Mouse (Mus musculus) lung, postnatal 10 days (tissue): Measurements from ENCODE around the gene Gnptab.

Source experiments
- DNase-seq: peaks from one replicate; pipeline ENCODE4 v3.0.0; 2021

The Gnptab gene

DNA sequence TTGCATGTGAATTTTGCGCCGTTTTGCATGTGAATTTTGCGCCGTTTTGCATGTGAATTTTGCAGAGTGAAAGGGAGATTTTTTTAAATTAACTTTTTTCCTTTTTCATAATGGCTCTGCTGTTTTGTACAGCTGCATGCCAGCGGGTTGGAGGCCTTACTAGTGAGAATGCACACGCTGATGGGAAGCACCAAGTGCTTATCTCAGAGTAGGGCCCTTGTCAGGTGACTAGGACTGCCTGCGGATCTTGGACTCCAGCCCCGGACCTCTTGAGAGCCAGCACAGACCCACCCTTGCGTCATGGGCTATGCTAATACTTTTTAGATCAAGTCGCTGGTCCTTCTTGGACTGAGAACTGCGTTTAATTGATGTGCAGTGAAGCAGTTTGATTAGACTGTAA is 1.1 kb downstream of the Gnptab start:
- peak; percentile 76 for DNase-seq

DNA sequence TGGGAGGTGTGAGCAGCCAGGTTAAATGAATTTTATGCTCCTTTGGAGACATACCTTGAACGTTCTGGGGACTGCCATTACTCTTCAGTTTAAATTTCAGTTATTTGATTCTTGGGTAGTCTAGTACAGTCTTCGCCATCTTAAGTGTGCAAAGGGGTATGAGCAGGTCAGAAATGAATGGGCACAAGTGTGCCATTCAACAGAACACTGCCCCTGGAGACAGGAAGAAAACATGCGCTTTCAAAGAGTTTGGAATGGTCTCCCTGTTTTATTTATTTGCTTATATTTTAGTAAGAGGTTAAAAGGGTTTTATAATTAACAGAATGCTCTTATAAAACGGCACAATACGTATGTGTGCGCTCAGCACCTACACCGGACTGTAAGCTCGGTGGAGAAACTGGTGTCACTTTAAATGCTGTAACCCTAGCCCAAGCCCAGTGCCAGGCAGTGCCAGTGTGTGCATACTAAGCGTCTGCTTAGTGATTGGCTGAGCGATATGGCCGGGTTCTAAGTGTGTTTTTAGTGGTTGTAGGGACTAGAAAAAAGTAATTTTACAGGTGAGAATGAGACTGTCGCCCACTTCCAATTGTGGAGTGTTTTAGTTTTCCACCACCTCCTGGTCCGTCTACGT is 1.6 kb downstream of the Gnptab start:
- no peak for DNase-seq

DNA sequence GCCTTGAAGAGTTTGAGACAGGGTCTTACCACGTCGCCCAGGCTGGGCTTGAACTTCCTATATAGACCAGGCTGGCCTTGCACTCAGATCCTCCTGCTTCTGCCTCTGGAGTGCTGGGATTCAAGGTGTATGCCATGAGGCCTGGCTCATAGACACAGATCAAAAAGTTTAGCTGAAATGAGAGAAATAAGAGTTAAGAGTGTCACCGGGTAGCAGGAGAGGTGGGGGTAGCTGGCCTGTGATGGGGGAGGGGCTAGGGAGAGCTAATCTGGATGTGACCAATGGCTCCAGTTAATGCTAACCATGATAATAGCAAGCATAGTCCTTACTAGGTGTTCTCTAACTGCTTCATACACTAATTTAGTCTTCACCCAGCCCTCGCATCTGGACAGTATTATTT is 2.4 kb downstream of the Gnptab start:
- DNase-seq = no peak

DNA sequence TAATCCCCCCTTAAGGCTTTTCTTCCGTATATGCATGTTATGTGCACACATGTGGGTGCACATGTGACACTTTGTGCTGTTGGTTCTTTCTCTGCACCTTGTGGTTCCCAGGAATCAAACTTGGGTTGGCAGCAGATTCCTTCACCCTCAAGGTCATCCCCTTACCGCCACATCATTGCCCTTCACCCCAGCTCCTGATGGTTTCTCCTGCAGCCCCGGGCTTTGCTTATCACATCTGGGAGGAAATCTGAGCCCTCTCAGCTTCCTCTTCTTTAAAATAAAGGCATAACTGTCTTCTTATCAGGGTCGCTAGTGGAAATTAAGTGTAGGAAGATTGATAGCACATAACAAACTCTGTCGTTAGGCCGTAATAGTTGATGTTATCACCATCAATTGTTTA is 3.1 kb downstream of the Gnptab start:
- no peak for DNase-seq

DNA sequence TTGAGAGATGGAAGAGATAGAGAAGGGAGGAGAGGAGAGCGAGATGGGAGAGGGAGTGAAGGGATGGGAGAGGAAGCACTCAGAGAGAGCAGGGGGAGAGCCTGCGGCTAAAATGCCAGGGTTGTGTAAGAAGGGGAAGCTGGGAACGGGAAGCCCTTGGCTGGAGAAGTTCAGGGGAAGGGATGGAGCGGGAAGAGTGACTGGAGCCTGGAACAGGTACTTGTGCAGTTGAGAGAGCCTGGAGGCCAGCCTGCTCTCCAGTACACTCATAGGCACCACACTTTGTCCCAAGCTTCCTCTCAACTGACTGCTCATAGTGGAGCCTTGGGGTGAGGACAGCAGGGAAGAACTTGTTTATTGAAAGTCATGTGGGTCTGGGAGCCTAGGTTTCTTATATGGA is 4.5 kb downstream of the Gnptab start:
- no peak for DNase-seq

DNA sequence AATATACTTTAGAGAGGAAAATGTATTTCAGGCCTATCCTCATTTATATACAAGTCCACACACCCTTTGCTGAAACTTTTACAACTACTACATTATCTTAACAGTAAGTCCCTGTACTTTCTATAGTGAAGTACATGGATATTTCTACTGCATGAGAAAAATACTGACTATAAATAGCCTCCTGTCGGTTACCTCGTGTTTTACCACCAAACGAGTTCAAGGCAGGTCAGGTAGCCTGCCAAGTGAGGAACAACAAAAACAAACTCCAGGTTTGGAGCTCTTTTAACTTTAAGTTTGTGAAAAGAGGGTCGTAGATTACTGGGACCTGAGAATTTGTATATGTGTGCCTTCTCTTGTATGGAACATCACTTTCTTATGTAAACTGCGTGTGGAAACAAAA is 5.1 kb downstream of the Gnptab start:
- no peak for DNase-seq

DNA sequence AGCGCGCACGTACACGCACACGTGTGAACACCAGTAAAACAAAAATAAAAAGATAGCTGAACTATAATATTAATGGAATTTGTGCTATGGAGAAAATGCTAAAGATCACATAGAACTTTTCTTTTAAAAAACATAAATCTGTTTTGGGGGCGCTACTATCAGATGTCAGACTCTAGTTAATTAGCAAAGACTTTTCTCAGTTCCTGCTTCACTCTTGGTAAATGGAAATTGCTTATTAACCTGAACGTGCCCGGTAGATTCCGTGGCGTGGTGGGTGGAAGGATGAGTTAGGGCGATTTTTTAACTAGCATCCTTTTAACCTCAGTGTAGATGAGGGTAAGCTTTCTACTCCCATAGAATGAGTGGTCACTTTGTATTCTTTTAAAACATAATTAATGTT is 6.4 kb downstream of the Gnptab start:
- no peak for DNase-seq

DNA sequence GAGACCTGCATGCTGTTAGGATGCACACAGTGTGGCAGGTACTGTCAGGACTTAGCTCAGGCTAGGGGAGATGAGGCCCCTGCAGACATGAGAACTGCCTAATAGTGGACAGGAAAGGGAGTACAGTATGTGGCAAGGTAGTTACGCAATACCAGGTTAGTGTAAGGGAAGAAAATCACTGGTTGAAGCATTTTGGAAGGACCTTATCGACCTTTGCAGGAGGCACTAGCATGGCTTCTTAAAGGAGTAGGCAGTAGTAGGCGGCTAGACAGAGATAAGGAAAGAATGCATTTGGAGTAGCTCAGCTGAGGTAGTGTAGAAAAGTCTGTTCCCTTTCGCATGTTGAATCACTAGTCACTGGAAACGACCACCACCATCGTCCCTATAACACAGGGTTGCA is 6.8 kb downstream of the Gnptab start:
- DNase-seq = no peak

DNA sequence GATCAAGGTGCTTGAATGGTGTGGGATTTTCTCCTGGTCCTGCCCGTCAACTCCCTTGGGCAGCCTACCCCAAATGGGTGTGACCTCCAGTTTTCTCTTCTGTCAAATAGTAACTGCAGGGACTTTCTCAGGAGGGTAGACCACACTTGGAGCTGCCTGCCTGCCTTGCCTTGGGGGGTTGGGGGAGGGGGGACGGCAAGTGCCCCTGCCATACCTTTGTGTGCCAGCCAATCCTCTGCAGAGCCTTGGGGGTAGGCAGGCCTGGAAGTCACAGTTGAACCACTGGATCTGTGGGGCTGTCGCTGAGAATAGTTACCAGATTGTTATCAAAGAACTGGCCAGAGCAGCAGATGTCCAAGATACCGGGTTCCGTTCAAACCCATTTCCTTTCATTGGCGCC is 7.3 kb downstream of the Gnptab start:
- no peak for DNase-seq

DNA sequence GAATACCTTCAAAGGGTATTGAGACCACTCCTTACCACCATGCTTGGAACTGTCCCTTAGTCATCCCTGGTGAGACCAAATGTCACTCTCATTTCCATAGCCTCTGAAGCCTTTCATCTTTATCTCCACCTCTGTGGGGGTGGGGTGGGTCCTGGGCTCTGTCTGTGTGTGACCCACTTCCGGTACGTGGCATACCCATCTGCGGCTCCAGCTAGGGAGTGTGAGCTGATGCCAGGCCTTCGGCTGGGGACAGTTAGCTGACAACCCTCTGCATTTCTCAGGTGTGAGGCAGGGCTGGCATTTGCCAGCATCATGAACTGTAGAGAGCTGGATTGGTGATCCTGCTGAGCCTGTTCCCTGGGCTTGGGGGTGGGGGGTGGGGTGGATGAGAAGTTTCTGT is 10.6 kb downstream of the Gnptab start:
- no peak for DNase-seq

DNA sequence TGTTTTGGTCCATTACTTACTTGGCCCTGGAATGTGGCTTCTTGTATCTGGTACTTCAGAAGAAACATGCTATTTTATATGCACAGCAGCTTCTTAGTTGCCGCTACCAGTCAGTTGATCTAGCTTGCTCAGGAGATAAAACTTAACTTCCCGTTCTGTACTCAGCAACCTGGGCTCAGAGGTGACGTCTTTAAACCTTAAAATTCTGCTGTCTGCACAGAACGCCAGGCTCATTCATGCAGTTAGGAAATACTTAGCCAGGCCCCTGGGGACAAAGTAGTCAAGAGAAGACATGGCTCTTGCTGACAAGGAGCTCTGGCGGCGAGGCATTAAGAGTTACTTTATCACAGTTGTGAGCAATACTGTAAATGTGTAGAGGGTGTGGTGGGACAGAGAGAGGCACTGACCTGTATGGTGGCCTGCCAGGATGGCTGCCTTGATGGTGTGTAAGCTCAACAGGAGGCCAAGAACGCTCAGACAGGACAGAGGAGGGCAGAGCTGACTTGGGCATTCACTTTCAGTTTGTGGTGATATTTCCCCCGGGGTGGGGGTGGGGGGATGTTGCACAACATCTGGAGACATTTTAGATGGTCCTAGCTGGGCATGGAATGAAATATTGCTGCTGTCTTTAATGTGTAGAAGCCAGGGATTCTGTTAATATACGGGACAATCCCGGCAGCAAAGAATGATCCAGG is 11.3 kb downstream of the Gnptab start:
- no peak for DNase-seq

DNA sequence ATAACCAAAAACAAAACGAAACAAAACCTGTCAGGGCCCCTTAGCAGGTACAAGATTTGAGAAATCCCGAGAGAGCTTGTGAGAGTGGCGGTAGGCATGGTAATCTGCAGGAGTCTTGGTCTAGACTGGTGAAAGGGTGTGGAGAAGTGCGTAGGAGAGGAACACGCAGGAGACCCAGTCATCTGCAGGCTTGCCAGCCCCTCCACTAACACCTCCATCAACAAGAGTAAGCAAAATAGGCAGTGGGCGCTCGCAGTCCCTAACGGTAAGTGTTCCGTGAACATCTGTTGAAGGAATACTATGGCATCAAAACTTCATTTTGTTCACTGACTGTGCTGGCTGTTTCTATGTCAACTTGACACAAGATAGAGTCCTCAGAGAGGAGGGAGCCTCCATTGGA is 12.6 kb downstream of the Gnptab start:
- no peak for DNase-seq

DNA sequence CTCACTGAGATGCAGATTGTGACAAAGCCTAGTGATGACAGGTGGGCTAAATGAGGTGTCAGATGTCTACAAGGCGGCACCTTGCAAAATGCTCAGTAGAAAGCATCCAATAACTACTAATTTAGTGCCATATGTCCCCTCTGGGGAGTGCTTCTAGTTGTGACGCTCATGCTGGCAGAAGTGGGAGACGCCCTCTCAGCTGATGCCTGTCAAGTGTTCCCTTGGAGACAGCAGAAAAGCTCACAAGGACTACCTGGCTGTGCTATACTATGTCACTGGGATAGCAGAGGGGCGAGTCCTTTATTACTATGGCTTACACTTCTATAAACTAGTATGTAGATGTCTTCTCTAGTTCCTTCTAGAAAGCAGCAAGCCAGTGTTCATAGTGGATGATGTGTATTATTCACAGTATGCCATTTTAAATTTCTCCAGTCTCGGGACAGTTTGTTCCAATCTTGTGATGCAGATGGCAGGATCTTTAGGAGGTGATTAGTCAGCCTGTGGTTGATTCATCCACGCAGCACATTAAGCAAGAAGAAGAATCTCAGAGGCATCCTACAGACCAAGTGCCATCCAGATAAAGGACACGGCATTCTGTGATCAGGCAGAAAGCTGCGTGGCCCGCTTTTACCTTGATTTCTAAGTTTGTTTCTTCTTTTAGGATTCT is 13.4 kb downstream of the Gnptab start:
- DNase-seq = no peak

DNA sequence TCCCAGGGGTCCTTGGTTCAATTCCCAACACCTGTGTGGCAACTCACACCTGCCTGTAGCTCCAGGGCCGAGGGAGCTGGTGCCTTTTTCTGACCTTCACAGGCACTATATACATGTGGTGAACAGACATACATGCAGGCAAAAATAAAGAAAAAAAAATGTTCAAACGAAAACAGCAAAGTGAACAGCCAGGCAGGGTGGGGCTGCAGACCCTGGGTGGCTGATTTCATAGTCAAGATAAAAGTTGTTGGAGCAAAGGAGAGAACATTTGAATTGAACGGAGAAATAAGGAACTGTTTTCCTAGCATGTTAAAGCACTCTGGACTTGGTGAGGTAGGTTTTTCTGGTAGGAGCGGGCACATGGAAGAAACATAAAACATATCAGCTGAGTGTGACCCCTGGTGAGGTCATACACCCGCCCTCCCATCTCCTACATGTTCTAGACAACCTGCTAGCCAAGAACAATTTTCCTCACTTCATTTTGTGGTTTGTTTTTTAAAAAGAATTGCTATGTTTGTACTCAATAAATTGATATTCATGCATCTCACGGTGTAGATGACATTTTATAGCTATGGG is 19.8 kb downstream of the Gnptab start:
- no peak for DNase-seq

DNA sequence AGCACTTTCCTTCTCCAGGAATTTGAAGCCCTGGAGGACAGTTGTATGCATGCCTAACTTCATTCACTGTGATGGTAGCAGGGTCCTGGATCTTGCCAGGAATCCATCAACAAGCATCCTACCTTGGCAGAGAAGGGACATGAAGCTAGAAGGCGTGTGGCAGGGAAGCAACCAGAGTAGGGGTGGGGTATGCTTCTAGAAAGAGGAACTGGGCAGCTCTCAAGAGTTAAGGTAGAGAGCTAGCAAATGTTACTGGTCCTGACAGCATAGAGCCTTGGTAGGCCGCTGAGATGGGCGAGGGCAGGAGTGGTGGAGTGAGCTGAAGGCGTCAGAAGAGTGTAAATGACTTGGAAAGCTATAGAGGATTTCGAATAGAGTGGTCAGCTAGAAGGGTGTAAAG is 20.3 kb downstream of the Gnptab start:
- no peak for DNase-seq

DNA sequence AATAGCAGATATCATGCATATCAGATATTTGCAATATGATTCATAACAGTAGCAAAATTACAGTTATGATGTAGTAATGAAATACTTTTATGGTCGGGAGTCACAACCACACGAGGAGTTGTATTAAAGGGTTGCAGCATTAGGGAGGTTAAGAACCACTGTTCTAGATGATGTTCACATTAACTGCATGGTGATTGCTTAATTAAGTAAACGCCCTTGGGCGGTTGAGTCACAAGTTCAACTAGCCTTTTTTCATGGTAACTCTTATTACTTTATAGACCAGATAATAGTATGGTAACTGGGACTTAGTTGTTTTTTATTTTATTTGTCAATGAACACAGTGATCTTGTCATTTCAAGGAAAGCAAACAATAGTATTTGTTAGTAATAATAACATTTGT is 24.1 kb downstream of the Gnptab start:
- DNase-seq = no peak

DNA sequence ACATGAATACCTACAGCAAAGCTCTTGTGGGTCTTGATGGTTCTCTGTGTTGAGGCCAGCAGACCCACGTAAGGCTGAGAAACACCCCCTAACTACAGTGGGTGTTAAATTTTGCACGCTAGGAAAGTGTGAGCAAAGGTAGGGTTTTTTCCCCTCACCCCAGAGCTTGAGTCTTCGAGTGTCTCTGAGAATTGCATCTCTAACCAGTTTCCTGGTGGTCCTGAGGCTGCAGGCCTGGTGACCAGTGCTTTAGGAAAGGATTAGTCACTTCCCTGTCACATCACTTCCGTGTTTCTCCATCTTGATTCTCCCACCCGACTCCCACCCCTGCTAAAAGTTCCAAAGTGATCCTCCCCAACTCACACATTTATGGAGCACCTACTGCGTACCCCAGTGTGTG is 25.3 kb downstream of the Gnptab start:
- DNase-seq = no peak

DNA sequence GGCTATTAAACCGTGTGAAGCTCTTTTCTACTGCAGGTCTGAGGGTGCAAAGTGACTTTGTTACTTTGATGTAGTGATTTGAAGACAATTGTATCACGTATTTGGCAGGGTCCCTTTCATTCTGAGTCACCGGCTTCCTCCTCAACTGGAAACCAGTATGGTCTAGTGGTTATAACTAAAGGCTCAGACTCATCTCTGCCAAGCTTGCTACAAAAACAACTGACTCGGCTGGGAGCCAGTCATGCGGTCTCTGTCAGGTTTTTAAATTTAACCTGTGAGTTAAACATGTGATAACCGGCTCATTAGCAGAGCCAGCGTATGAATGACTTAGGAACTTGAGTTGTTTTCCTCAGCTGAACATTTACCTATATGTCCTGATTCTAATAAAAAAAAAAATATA is 26.9 kb downstream of the Gnptab start:
- no peak for DNase-seq

DNA sequence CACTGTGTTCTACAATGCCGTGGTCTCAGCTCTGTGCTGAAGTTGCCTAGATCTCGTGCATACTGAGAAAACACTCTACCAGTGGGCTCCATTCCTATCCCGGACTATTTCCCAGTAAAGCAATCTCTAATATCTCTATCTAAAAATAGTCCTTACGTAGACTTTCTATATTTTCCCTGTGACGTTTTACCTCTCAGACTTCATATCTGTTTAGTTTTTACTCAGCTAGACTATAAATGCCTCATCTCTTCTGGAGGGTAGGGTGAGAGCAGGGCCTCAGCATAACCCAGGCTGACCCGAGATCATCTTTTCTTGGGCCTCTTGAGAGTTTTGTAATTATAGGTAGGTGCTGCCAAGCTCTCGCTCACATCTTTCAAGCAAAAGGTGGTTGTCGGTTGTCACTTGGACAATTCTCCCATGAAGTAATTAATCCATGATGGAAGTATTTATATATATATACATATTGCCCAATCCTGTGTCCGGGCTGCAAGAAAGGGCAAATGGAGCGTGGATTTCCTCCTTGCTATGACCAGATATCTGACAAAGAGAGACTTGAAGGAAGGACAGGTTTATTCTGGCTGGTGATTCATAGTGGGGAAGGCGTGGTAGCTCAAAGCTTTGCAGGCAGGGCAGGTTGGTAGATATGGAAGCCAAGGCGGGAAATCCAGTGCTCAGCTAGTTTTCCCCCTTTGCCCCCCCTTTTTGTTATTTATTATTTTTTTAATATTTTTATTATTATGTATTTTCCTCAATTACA is 29.1 kb downstream of the Gnptab start:
- DNase-seq = no peak

DNA sequence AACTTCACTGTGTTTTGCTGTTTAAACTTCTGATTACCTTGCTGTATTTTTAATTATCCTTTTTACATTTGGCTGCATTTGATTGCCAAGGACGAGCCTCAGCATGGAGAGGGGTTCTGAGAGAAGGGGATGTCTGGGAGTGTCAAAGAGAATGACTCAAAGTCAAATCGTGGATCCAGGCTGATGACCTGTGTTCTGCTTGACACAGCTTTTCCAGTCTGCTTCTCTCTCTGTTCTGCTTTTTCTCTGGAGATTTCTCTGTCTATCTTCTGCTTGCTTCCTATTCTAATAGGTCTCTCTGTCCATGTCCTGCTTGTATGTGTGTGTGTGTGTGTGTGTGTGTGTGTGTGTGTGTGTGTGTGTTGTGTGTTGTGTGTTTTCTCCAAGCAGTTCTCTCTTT is 30.8 kb downstream of the Gnptab start:
- no peak for DNase-seq

DNA sequence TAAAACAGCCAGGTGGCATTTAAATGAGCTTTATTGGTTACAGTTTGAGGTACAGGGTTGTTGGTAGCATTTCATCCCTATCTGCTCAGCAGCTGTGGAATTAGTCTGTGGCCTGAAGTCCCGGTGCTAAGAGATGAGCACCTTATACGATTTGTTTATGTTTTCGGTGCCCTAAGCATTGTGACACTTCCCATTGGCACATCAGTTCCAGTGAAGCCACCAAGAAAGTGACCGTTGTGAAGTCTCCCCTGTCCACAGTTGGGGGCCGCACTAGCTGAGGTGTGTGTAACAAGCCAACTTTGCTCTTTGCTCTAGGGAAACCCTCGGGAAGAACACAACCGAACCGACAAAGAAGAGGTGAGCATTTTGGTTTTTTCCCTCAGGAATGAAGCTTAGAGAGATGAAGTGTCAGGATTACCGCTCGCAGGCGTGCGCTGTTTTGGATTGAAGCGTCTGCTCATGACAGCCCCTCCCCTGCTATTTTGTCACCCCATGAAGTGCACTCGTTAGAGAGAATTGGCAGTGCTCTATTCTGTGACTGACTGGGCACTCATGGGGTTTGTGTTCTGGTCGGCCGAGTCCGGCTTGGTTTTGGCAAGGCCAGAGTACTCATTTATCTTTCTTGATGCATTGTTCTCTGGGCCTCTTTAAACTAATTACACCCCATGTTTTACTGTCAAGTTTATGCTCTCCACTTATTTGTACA is 33.5 kb downstream of the Gnptab start:
- DNase-seq = no peak

DNA sequence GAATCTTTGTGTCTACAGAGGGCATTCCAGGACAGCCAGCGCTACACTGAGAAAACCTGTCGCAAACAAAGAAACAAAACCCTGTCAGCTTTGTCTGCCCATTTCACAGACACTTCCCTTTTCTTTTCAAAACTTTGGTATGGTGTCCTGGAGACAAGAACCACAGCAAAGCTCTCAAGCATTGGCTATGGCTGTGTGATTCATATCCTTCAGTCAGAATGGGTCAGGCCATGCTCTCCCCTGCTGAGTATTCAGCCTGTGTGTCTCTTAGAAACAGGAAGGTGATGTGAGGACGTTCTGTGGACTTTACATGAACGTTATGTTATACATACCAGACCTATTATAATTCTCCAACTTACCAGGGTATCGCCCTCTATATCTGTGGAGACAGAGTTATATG is 38.8 kb downstream of the Gnptab start:
- DNase-seq = no peak

DNA sequence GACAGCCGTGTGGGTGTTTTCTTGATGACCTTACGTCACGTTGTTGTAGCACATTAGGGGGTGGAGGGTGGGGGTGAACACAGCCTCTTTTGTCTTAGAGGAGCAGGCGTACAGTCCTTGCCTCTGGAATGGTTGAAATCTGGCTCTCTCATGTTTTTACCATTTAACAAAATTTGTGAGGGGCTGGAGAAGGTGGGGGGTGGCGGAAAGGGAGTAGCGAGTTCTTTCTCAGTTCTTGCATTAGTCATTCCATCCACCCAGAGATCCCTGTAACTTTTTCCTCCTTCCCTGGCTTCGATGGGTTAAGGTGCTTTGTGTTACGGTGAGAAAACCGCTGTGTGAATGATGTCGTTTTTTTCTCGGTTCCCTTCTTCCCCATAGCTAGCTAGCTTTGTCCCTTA is 41.2 kb downstream of the Gnptab start:
- DNase-seq = no peak
